Mouse (Mus musculus) CH12.LX (cell line): Measurements from ENCODE around the gene Sgo2a.

Experiments
- CHD2 ChIP-seq: IDR thresholded peaks from 2 replicates; pipeline ENCODE4 v1.6.1; 2011; ENCODE audit warnings: low read length, improper control_type of control experiment
- CTCF ChIP-seq, 2 experiments: IDR thresholded peaks in 1 of 2; conservative IDR thresholded peaks in 1 of 2; 2 replicates each; pipeline ENCODE4 v1.5.1; 2011 to 2012; ENCODE audit warnings: low read depth in 2 of 2, low read length in 2 of 2, improper control_type of control experiment in 1 of 2, inconsistent platforms in 1 of 2, mild to moderate bottlenecking in 1 of 2, moderate library complexity in 1 of 2
- ELF1 ChIP-seq: IDR thresholded peaks from 2 replicates; pipeline ENCODE4 v1.6.1; 2014; ENCODE audit warnings: low read depth, mild to moderate bottlenecking, inconsistent platforms, low read length, improper control_type of control experiment
- HCFC1 ChIP-seq: IDR thresholded peaks from 2 replicates; pipeline ENCODE4 v1.6.1; 2012; ENCODE audit warnings: low read depth, mild to moderate bottlenecking, inconsistent platforms, low read length, improper control_type of control experiment
- JUND ChIP-seq: conservative IDR thresholded peaks from 2 replicates; pipeline ENCODE4 v1.6.1; 2011; ENCODE audit warnings: low read depth, low read length, improper control_type of control experiment
- KAT2A ChIP-seq: IDR thresholded peaks from 2 replicates; pipeline ENCODE4 v1.6.1; 2012; ENCODE audit warnings: low read length, improper control_type of control experiment, inconsistent platforms; ENCODE audit not compliant: insufficient replicate concordance
- MEF2A ChIP-seq: IDR thresholded peaks from 2 replicates; pipeline ENCODE4 v1.6.1; 2014; ENCODE audit warnings: low read depth, mild to moderate bottlenecking, inconsistent platforms, low read length, improper control_type of control experiment, borderline replicate concordance
- POLR2A ChIP-seq: IDR thresholded peaks from 2 replicates; pipeline ENCODE4 v1.6.1; 2011; ENCODE audit warnings: low read depth, mild to moderate bottlenecking, improper control_type of control experiment, low read length
- SIN3A ChIP-seq: IDR thresholded peaks from 2 replicates; pipeline ENCODE4 v1.6.1; 2012; ENCODE audit warnings: low read length, improper control_type of control experiment, inconsistent platforms
- ZMIZ1 ChIP-seq: IDR thresholded peaks from 2 replicates; pipeline ENCODE4 v1.6.1; 2012; ENCODE audit warnings: low read depth, mild to moderate bottlenecking, inconsistent platforms, low read length, improper control_type of control experiment
- ZNF384 ChIP-seq: IDR thresholded peaks from 2 replicates; pipeline ENCODE4 v1.6.1; 2012; ENCODE audit warnings: low read depth, low read length, improper control_type of control experiment, inconsistent platforms

- TF ChIP-seq CTCF (conservative IDR thresholded peaks at IDR 0.05 in 1 of 2, IDR thresholded peaks at IDR 0.05 in 1 of 2; ENCODE audit: low read depth in 2 of 2, low read length in 2 of 2) (no peak), MEF2A (no peak), SIN3A (no peak), POLR2A (no peak), KAT2A (no peak), ZNF384 (no peak), ELF1 (no peak), JUND (no peak), CHD2 (no peak), HCFC1 (no peak), ZMIZ1 (no peak)
These were observed 42.0 kb upstream of the Sgo2a start for GRCm38 (mm10) chr1:57953586-57954375.
